Mouse (Mus musculus) ES-Bruce4 (cell line): ENCODE data around the gene Gm20661.

Source experiments
- CTCF ChIP-seq: IDR thresholded peaks from one replicate; pipeline ENCODE4 v1.8.1; 2011; ENCODE audit warnings: low read depth, low read length
- EP300 ChIP-seq: IDR thresholded peaks from 2 replicates; pipeline ENCODE4 v1.6.1; 2011; ENCODE audit warnings: low read depth, low read length; ENCODE audit not compliant: insufficient read depth
- POLR2A ChIP-seq: IDR thresholded peaks from one replicate; pipeline ENCODE4 v1.8.1; 2011; ENCODE audit warnings: low read length; ENCODE audit not compliant: insufficient read depth

GRCm38 (mm10) chr9:107960928-107961327 lies 21.9 kb upstream of the Gm20661 start:
- TF ChIP-seq POLR2A, result no peak
- TF ChIP-seq CTCF, result no peak
- TF ChIP-seq EP300, result no peak
